Mouse (Mus musculus) left cerebral cortex, postnatal 14 days (tissue): ENCODE data around the gene Tectb. TPM values are rescaled to one million over a fixed set of nuclear protein-coding genes. Genes with fewer than 3 reads are reported as not detected.
"Not testable (repeated sequence)": the region's sequence is repeated elsewhere in the genome, so short reads cannot be mapped to it uniquely, and the experiment has no call there.

ENCODE experiments used
- DNase-seq, 2 experiments: peaks; one replicate each; pipeline ENCODE4 v3.0.0; 2021 to 2022; ENCODE audit warnings: low spot score in 2 of 2, mixed read lengths in 1 of 2
- intact Hi-C: fragments of 180-260 bp; cut with DNase I; formaldehyde crosslinking; loops from one replicate; pipeline ENCODE4 v1.15.1; 2025
- long read RNA-seq, 2 experiments: library from polyadenylated mRNA; stranded (forward); transcript quantifications; one replicate each; pipeline ENCODE4 v2.0.0; 2021
- total RNA-seq, 2 experiments: library from RNA; stranded (reverse); gene quantifications; 2 replicates each; pipeline ENCODE4 v1.2.3; 2021

Tectb gene
- under 1 TPM in 1 of 2 experiments, not detected in 1; 0.15 TPM for total RNA-seq
- long read RNA-seq, experiment 1, partial matches to known transcripts: 0 of 1 reads
- long read RNA-seq, experiment 1, other reads (novel, unspliced or antisense): 1 of 1 reads
- long read RNA-seq, experiment 2, partial matches to known transcripts: 0 of 1 reads
- long read RNA-seq, experiment 2, other reads (novel, unspliced or antisense): 1 of 1 reads

GRCm38 (mm10) chr19:55180433-55180832 is at the start of gene Tectb:
TSS of gene Tectb (plus strand) at chr19:55180733.
- DNase-seq: no peak
- intact Hi-C loops: loop anchor here (5.0 kb wide), 1 partner anchor 58 kb away; no protein-coding TSS in a partner anchor

GRCm38 (mm10) chr19:55131747-55132146 is 48.8 kb upstream of the Tectb start:
- no peak for DNase-seq
- intact Hi-C loops: no loop called here

- DNase-seq: no peak
- intact Hi-C loops: no loop called here
Measured at GRCm38 (mm10) chr19:55132476-55132875, 48.1 kb upstream of the Tectb start.

GRCm38 (mm10) chr19:55134521-55134920 is 46.0 kb upstream of the Tectb start:
- DNase-seq: no peak
- intact Hi-C loops: no loop called here

GRCm38 (mm10) chr19:55135918-55136317 is 44.6 kb upstream of the Tectb start:
- intact Hi-C loops: no loop called here
- DNase-seq: no peak

GRCm38 (mm10) chr19:55136693-55137427 is 43.7 kb upstream of the Tectb start:
- intact Hi-C loops: no loop called here
- no peak for DNase-seq

GRCm38 (mm10) chr19:55137884-55138283 is 42.6 kb upstream of the Tectb start:
- intact Hi-C loops: no loop called here
- no peak for DNase-seq

GRCm38 (mm10) chr19:55138506-55138905 is 42.0 kb upstream of the Tectb start:
- intact Hi-C loops: no loop called here
- DNase-seq: no peak

- no peak for DNase-seq
- intact Hi-C loops: no loop called here
Measured at GRCm38 (mm10) chr19:55139301-55139700, 41.2 kb upstream of the Tectb start.

GRCm38 (mm10) chr19:55143391-55144300 is 36.9 kb upstream of the Tectb start:
- intact Hi-C loops: no loop called here
- DNase-seq: no peak

- intact Hi-C loops: no loop called here
- DNase-seq: no peak
Measured at GRCm38 (mm10) chr19:55144691-55145090, 35.8 kb upstream of the Tectb start.

GRCm38 (mm10) chr19:55145136-55145535 is 35.4 kb upstream of the Tectb start:
- intact Hi-C loops: no loop called here
- no peak for DNase-seq

GRCm38 (mm10) chr19:55147568-55147967 is 33.0 kb upstream of the Tectb start:
- intact Hi-C loops: no loop called here
- DNase-seq: no peak

GRCm38 (mm10) chr19:55148109-55148508 is 32.4 kb upstream of the Tectb start:
- no peak for DNase-seq
- intact Hi-C loops: no loop called here

- no peak for DNase-seq
- intact Hi-C loops: no loop called here
Measured at GRCm38 (mm10) chr19:55149646-55150045, 30.9 kb upstream of the Tectb start.

- DNase-seq, intact Hi-C loops: not testable (repeated sequence)
Measured at GRCm38 (mm10) chr19:55152274-55152673, 28.3 kb upstream of the Tectb start.

- intact Hi-C loops: no loop called here
- no peak for DNase-seq
Measured at GRCm38 (mm10) chr19:55152983-55153382, 27.6 kb upstream of the Tectb start.

GRCm38 (mm10) chr19:55157029-55157428 is 23.5 kb upstream of the Tectb start:
- no peak for DNase-seq
- intact Hi-C loops: no loop called here

GRCm38 (mm10) chr19:55158606-55159005 is 21.9 kb upstream of the Tectb start:
- DNase-seq: no peak
- intact Hi-C loops: no loop called here

- intact Hi-C loops: no loop called here
- DNase-seq: no peak
Measured at GRCm38 (mm10) chr19:55159826-55160225, 20.7 kb upstream of the Tectb start.
